Mouse (Mus musculus) limb, embryonic 11.5 days (tissue): ENCODE measurements around the gene Neu1. TPM values are rescaled to one million over a fixed set of nuclear protein-coding genes. Genes with fewer than 3 reads are reported as not detected.
A peak's percentile ranks its signal among the peaks of the same experiment; 100 is the strongest.
"Not testable (repeated sequence)": the region's sequence is repeated elsewhere in the genome, so short reads cannot be mapped to it uniquely, and the experiment has no call there.

Experiments used
- ATAC-seq: fragments of 200-750 bp; cut with Nextera tagmentation; 2 replicates; pipeline ENCODE4 v1.8.0; 2017; ENCODE audit warnings: low read depth; ENCODE audit not compliant: insufficient number of reproducible peaks, low FRiP score, low TSS enrichment
- DNase-seq: peaks from one replicate; pipeline ENCODE4 v3.0.0-alpha.2; 2015; ENCODE audit warnings: low spot score
- H3K27ac ChIP-seq: fragments of 300-500 bp; sonication (generic); replicated peaks from 2 replicates; pipeline ENCODE4 v1.5.1; 2014; ENCODE audit warnings: low read depth, mild to moderate bottlenecking, low read length
- H3K27me3 ChIP-seq: fragments of 300-500 bp; sonication (generic); 2 replicates; pipeline ENCODE4 v1.6.1; 2014; ENCODE audit warnings: mild to moderate bottlenecking, low read length, mixed read lengths; ENCODE audit not compliant: control insufficient read depth, insufficient read depth
- H3K36me3 ChIP-seq: fragments of 300-500 bp; sonication (generic); 2 replicates; pipeline ENCODE4 v1.6.1; 2014; ENCODE audit warnings: mild to moderate bottlenecking, low read length, moderate library complexity, mixed read lengths; ENCODE audit not compliant: control insufficient read depth, insufficient read depth
- H3K4me1 ChIP-seq: fragments of 300-500 bp; sonication (generic); 2 replicates; pipeline ENCODE4 v1.6.1; 2014; ENCODE audit warnings: low read length, mixed read lengths; ENCODE audit not compliant: control insufficient read depth, insufficient read depth
- H3K4me2 ChIP-seq: fragments of 300-500 bp; sonication (generic); 2 replicates; pipeline ENCODE4 v1.6.1; 2014; ENCODE audit warnings: low read depth, mild to moderate bottlenecking, moderate library complexity; ENCODE audit not compliant: severe bottlenecking
- H3K4me3 ChIP-seq: fragments of 300-500 bp; sonication (generic); 2 replicates; pipeline ENCODE4 v1.5.1; 2014; ENCODE audit warnings: low read depth, low read length
- H3K9ac ChIP-seq: fragments of 300-500 bp; sonication (generic); 2 replicates; pipeline ENCODE4 v1.6.1; 2014; ENCODE audit warnings: mild to moderate bottlenecking, low read length
- H3K9me3 ChIP-seq: fragments of 300-500 bp; sonication (generic); 2 replicates; pipeline ENCODE4 v1.6.1; 2016; ENCODE audit warnings: low read length; ENCODE audit not compliant: control insufficient read depth
- WGBS: fragments of 180-500 bp; shearing (Covaris S2); extraction: QIAGEN DNeasy Blood & Tissue Kit; methylation state at CpG from one replicate; pipeline ENCODE4 v1.1.7; 2014; 5-methylcytosine and 5-hydroxymethylcytosine counted together
- polyA plus RNA-seq: library from polyadenylated mRNA; unstranded; fragments of >200 nt; fragmentation: Nextera tagmentation; extraction: Ambion mirVana; gene quantifications from 2 replicates; pipeline ENCODE4 v1.2.1, GENCODE M21; 2014

Gene Neu1
- polyA plus RNA-seq, 1 experiment from 2014 or later, result 10.3 TPM

GRCm38 (mm10) chr17:34953258-34953657, 22.2 kb downstream of the Neu1 start:
- Histone ChIP-seq H3K4me1 (no peaks in the 10 kb centered on the region), H3K4me3 (peak overlapping the region; percentile 88; the same call in 1 of the 2 replicates), H3K27ac (no peak overlapping the region), H3K9me3 (no peaks in the 10 kb centered on the region), H3K27me3 (peaks cover 5% of the 10 kb centered on the region; the same call in 1 of the 2 replicates), H3K4me2 (no peak overlapping the region), H3K9ac (no peak overlapping the region), H3K36me3 (peaks cover 14% of the 10 kb centered on the region; the same call in 1 of the 2 replicates)
- DNase-seq (no peak), ATAC-seq (no peak)
- 91% methylated on average over 3 of the region's 3 CpGs for whole genome bisulfite sequencing

GRCm38 (mm10) chr17:34953904-34954303, 22.9 kb downstream of the Neu1 start:
- Histone ChIP-seq H3K4me2 (no peak overlapping the region), H3K36me3 (peaks cover 14% of the 10 kb centered on the region; the same call in 1 of the 2 replicates), H3K9ac (no peak overlapping the region), H3K4me3 (no peak overlapping the region), H3K4me1 (no peaks in the 10 kb centered on the region), H3K9me3 (no peaks in the 10 kb centered on the region), H3K27me3 (peaks cover 5% of the 10 kb centered on the region; the same call in 1 of the 2 replicates), H3K27ac (no peak overlapping the region)
- ATAC-seq, result no peak
- WGBS, result 93% methylated on average over 4 of the region's 4 CpGs
- no peak for DNase-seq

- H3K9ac ChIP-seq, result no peak overlapping the region
- H3K4me1 ChIP-seq, result peaks cover 3% of the 10 kb centered on the region; the same call in 1 of the 2 replicates
- no peaks in the 10 kb centered on the region for H3K9me3 ChIP-seq
- DNase-seq, result no peak
- no peak overlapping the region for H3K27ac ChIP-seq
- ATAC-seq, result no peak
- no peak overlapping the region for H3K4me2 ChIP-seq
- WGBS, result 59% methylated on average over 4 of the region's 4 CpGs
- peaks cover 5% of the 10 kb centered on the region; the same call in 1 of the 2 replicates for H3K27me3 ChIP-seq
- H3K36me3 ChIP-seq, result peaks cover 11% of the 10 kb centered on the region; the same call in 1 of the 2 replicates
- no peak overlapping the region for H3K4me3 ChIP-seq
Observed at GRCm38 (mm10) chr17:34954831-34955230, 23.8 kb downstream of the Neu1 start.

- DNase-seq (no peak), ATAC-seq (no peak)
- Histone ChIP-seq H3K9ac (no peak overlapping the region), H3K4me2 (no peak overlapping the region), H3K36me3 (peaks cover 3% of the 10 kb centered on the region; the same call in 1 of the 2 replicates), H3K4me3 (no peak overlapping the region), H3K27ac (no peak overlapping the region), H3K9me3 (no peaks in the 10 kb centered on the region), H3K4me1 (peaks cover 7% of the 10 kb centered on the region; the same call in 1 of the 2 replicates), H3K27me3 (peaks cover 5% of the 10 kb centered on the region; the same call in 1 of the 2 replicates)
- WGBS, result 78% methylated on average over 3 of the region's 3 CpGs
Observed at GRCm38 (mm10) chr17:34955884-34956283, 24.8 kb downstream of the Neu1 start.

GRCm38 (mm10) chr17:34956340-34956739, 25.3 kb downstream of the Neu1 start:
- Histone ChIP-seq H3K4me2 (no peak overlapping the region), H3K27ac (no peak overlapping the region), H3K36me3 (no peaks in the 10 kb centered on the region), H3K4me3 (no peak overlapping the region), H3K9me3 (no peaks in the 10 kb centered on the region), H3K4me1 (peaks cover 7% of the 10 kb centered on the region; the same call in 1 of the 2 replicates), H3K27me3 (peaks cover 5% of the 10 kb centered on the region; the same call in 1 of the 2 replicates), H3K9ac (no peak overlapping the region)
- ATAC-seq, result no peak
- DNase-seq, result no peak
- 48% methylated on average over 1 of the region's 1 CpGs for WGBS

GRCm38 (mm10) chr17:34957291-34957690, 26.2 kb downstream of the Neu1 start:
- not testable (repeated sequence) for H3K27me3 ChIP-seq, ATAC-seq, H3K4me2 ChIP-seq, H3K4me1 ChIP-seq, H3K4me3 ChIP-seq, H3K9ac ChIP-seq, H3K36me3 ChIP-seq, DNase-seq, H3K9me3 ChIP-seq, H3K27ac ChIP-seq
- 20% methylated on average over 31 of the region's 40 CpGs for WGBS

GRCm38 (mm10) chr17:34957966-34958365, 26.9 kb downstream of the Neu1 start:
- H3K27ac ChIP-seq, ATAC-seq, H3K9ac ChIP-seq, H3K36me3 ChIP-seq, DNase-seq, H3K4me1 ChIP-seq, H3K27me3 ChIP-seq, H3K4me2 ChIP-seq, H3K4me3 ChIP-seq, H3K9me3 ChIP-seq: not testable (repeated sequence)
- 28% methylated on average over 22 of the region's 40 CpGs for WGBS

GRCm38 (mm10) chr17:34958734-34959129, 27.7 kb downstream of the Neu1 start:
- not testable (repeated sequence) for H3K27me3 ChIP-seq, H3K36me3 ChIP-seq, H3K4me1 ChIP-seq, DNase-seq, H3K9ac ChIP-seq, H3K9me3 ChIP-seq, H3K27ac ChIP-seq
- Histone ChIP-seq H3K4me3 (peak overlapping the region; percentile 48), H3K4me2 (peak overlapping the region; percentile 60)
- peak; percentile 32; the same call in 1 of the 2 replicates for ATAC-seq
- WGBS, result 1% methylated on average over 19 of the region's 47 CpGs
